10 mouse cellular contexts compared by ENCODE assay signal in the genomic region with DNA sequence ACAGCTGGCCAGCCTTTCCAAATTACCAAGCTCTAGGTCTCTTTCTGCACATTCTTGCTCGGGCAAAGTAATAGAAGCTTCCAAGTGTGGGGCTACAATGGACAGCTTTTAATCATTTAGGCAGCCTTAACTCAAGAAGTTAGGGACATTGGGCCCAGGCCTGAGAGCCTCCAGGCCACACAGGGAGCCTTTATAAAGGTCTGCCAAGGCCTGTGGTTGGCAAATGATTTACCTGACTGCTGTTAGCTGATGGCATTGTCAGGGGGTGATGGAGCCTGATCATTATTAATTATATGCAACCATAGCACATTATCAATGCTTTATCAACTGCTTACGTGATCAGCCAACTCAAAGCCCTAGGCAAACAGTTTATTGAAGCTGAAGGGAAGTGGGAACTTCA. TPM values are rescaled to one million over a fixed set of nuclear protein-coding genes. Genes with fewer than 3 reads are reported as not detected.
DNase-seq lines count a peak whose midpoint lies in the region; ATAC-seq and TF ChIP-seq lines count a peak whose summit lies in the region.
"Had no signal": no experiment of that assay in that cellular context is flagged by ENCODE, and none has a peak within 500 bp of the region (broad histone marks: within the 10 kb centered on the region; RNA-seq: fewer than 3 reads in every experiment).

No protein-coding gene starts in this region.

- no peak for ATAC-seq in heart, embryonic 16.5 days (replicated peaks; ENCODE audit: extremely low read depth, insufficient read depth, low FRiP score)
- ATAC-seq in embryonic facial prominence, embryonic 14.5 days (ENCODE audit: low read depth): no peak
- no peak for ATAC-seq in limb, embryonic 14.5 days (ENCODE audit: low FRiP score, low read depth)

- no peak for DNase-seq in heart, postnatal 10 days
- no peak for DNase-seq in embryonic facial prominence, embryonic 14.5 days (ENCODE audit: low spot score)
- peak; percentile 71 to 78 for DNase-seq in kidney, adult 8-10 months
- DNase-seq in limb, embryonic 14.5 days (ENCODE audit: low spot score): no peak
- no peak for DNase-seq in left cerebral cortex, adult 18-20 months (ENCODE audit: low spot score in 2 of 2)
- no peak for DNase-seq in adrenal gland, adult 18-20 months (ENCODE audit: low spot score in 2 of 2)
- DNase-seq: cerebellum, postnatal 36 days had no signal

- WGBS in heart, embryonic 16.5 days: 51% methylated on average over 2 of the region's 2 CpGs
- 58% methylated on average over 2 of the region's 2 CpGs for WGBS in embryonic facial prominence, embryonic 14.5 days
- WGBS in limb, embryonic 14.5 days: 53% methylated on average over 2 of the region's 2 CpGs

- H3K4me2 ChIP-seq in heart, embryonic 16.5 days (ENCODE audit: low read depth, low read length): no peak overlapping the region
- H3K4me2 ChIP-seq in embryonic facial prominence, embryonic 14.5 days (ENCODE audit: low read depth, low read length): no peak overlapping the region
- no peak overlapping the region for H3K4me2 ChIP-seq in limb, embryonic 14.5 days (replicated peaks; ENCODE audit: low read depth, low read length, severe bottlenecking)

- no peaks in the 10 kb centered on the region for H3K9me3 ChIP-seq in heart, embryonic 16.5 days (replicated peaks; ENCODE audit: control insufficient read depth, low read length)
- no peaks in the 10 kb centered on the region for H3K9me3 ChIP-seq in embryonic facial prominence, embryonic 14.5 days (ENCODE audit: control insufficient read depth, low read length)
- H3K9me3 ChIP-seq in limb, embryonic 14.5 days (ENCODE audit: control insufficient read depth, low read length): no peaks in the 10 kb centered on the region

- H3K27ac ChIP-seq in heart, embryonic 16.5 days (ENCODE audit: low read length): peak overlapping the region; percentile 96
- H3K27ac ChIP-seq in embryonic facial prominence, embryonic 14.5 days (replicated peaks; ENCODE audit: low read depth, low read length): peak overlapping the region; percentile 28; the same call in 1 of the 2 replicates
- peak overlapping the region; percentile 11; the same call in 1 of the 2 replicates for H3K27ac ChIP-seq in limb, embryonic 14.5 days (replicated peaks; ENCODE audit: low read depth, low read length)
- H3K27ac ChIP-seq: macrophage had no signal

- peaks cover 95% of the 10 kb centered on the region for H3K4me1 ChIP-seq in heart, embryonic 16.5 days (ENCODE audit: control insufficient read depth, insufficient read depth, low read length)
- H3K4me1 ChIP-seq in embryonic facial prominence, embryonic 14.5 days (ENCODE audit: control insufficient read depth, insufficient read depth, low read length): peaks cover 23% of the 10 kb centered on the region
- H3K4me1 ChIP-seq in limb, embryonic 14.5 days (ENCODE audit: control insufficient read depth, insufficient read depth, low read length): peaks cover 43% of the 10 kb centered on the region

- intact Hi-C loops in heart, postnatal 10 days (cut with DNase I): no loop called here

- no peak overlapping the region for H3K4me3 ChIP-seq in heart, embryonic 16.5 days (ENCODE audit: low read length)
- no peak overlapping the region for H3K4me3 ChIP-seq in embryonic facial prominence, embryonic 14.5 days (ENCODE audit: low read depth, low read length)
- no peak overlapping the region for H3K4me3 ChIP-seq in limb, embryonic 14.5 days (replicated peaks; ENCODE audit: low read length)
- H3K4me3 ChIP-seq: myocyte had no signal

- H3K27me3 ChIP-seq in heart, embryonic 16.5 days (ENCODE audit: control insufficient read depth, insufficient read depth, low read length): no peaks in the 10 kb centered on the region
- no peaks in the 10 kb centered on the region for H3K27me3 ChIP-seq in embryonic facial prominence, embryonic 14.5 days (replicated peaks; ENCODE audit: control insufficient read depth, insufficient read depth, low read length)
- H3K27me3 ChIP-seq in limb, embryonic 14.5 days (ENCODE audit: control insufficient read depth, insufficient read depth, low read length): no peaks in the 10 kb centered on the region

- no peaks in the 10 kb centered on the region for H3K36me3 ChIP-seq in heart, embryonic 16.5 days (ENCODE audit: control insufficient read depth, insufficient read depth)
- H3K36me3 ChIP-seq in embryonic facial prominence, embryonic 14.5 days (ENCODE audit: control insufficient read depth, insufficient read depth, low read length): no peaks in the 10 kb centered on the region
- peaks cover 31% of the 10 kb centered on the region for H3K36me3 ChIP-seq in limb, embryonic 14.5 days (ENCODE audit: control insufficient read depth, insufficient read depth, low read length)

- TF ChIP-seq POLR2A in limb, embryonic 14.5 days (IDR thresholded peaks at IDR 0.05; ENCODE audit: borderline replicate concordance, extremely low read depth, insufficient read depth, insufficient read length): no peak

- no peak overlapping the region for H3K9ac ChIP-seq in heart, embryonic 16.5 days (ENCODE audit: low read length)
- no peak overlapping the region for H3K9ac ChIP-seq in embryonic facial prominence, embryonic 14.5 days (ENCODE audit: low read depth, low read length)
- H3K9ac ChIP-seq in limb, embryonic 14.5 days (ENCODE audit: low read depth, low read length, severe bottlenecking): no peak overlapping the region

RNA-seq across cellular contexts. Expression of a gene that starts 33.2 kb away (rescaled TPM):
- polyA plus RNA-seq in heart, embryonic 16.5 days (2015; fragmentation: Nextera tagmentation; extraction: Ambion mirVana): 22.5 and 24.2 TPM in 2 replicates
- 10 to 100 TPM; 26.1 to 31.3 TPM for total RNA-seq in heart, postnatal 10 days (2021)
- polyA plus RNA-seq in embryonic facial prominence, embryonic 14.5 days (2014; fragmentation: Nextera tagmentation; extraction: Ambion mirVana): 7.8 and 8.6 TPM in 2 replicates
- 9.2 TPM in 2 replicates for polyA plus RNA-seq in limb, embryonic 14.5 days (2012; rRNA removed)
- polyA plus RNA-seq in limb, embryonic 14.5 days (2014; fragmentation: Nextera tagmentation; extraction: Ambion mirVana): 6.8 and 8.4 TPM in 2 replicates
- 10 to 100 TPM; 46.1 to 46.4 TPM for total RNA-seq in left cerebral cortex, adult 18-20 months (2021)
- 10 to 100 TPM; 12.8 to 31.2 TPM for total RNA-seq in adrenal gland, adult 18-20 months (2021)

Comparison
In these comparisons a context has a peak if more than half of its experiments do, and no peak if none do; other contexts are left out.
1. H3K27ac ChIP-seq: peak in every context shown above with its lines; median percentile 96 in heart, embryonic 16.5 days; 28 in embryonic facial prominence, embryonic 14.5 days; 11 in limb, embryonic 14.5 days.
2. DNase-seq: peak in kidney, adult 8-10 months (2 of 2); none in heart, postnatal 10 days (0 of 2), embryonic facial prominence, embryonic 14.5 days (single experiment), limb, embryonic 14.5 days (single experiment), left cerebral cortex, adult 18-20 months (0 of 2) and adrenal gland, adult 18-20 months (0 of 2).